Mouse (Mus musculus): ENCODE measurements around the gene 4921539E11Rik.
A peak's percentile ranks its signal among the peaks of the same experiment; 100 is the strongest.

4921539E11Rik gene

GRCm38 (mm10) chr4:103222854-103223253 is 67.8 kb downstream of the 4921539E11Rik start:
- no peak for DNase-seq

GRCm38 (mm10) chr4:103221789-103222188 is 68.9 kb downstream of the 4921539E11Rik start:
- DNase-seq: no peak

- no peak for DNase-seq
These were observed 71.7 kb downstream of the 4921539E11Rik start for GRCm38 (mm10) chr4:103219011-103219410.

GRCm38 (mm10) chr4:103216046-103216445 is 74.6 kb downstream of the 4921539E11Rik start:
- no peak for DNase-seq

GRCm38 (mm10) chr4:103214925-103215820 is 75.5 kb downstream of the 4921539E11Rik start, which contains the start of gene Slc35d1:
Gene Slc35d1, minus strand, starts transcription at chr4:103215164.
- peak; percentile 71 for DNase-seq

GRCm38 (mm10) chr4:103214498-103214924 is 76.2 kb downstream of the 4921539E11Rik start:
- DNase-seq: peak; percentile 76

- peak; percentile 31 for DNase-seq
These were observed 76.7 kb downstream of the 4921539E11Rik start for GRCm38 (mm10) chr4:103213859-103214497.

GRCm38 (mm10) chr4:103208553-103208952 is 82.1 kb downstream of the 4921539E11Rik start:
- no peak for DNase-seq

GRCm38 (mm10) chr4:103203646-103204045 is 87.0 kb downstream of the 4921539E11Rik start:
- DNase-seq: no peak

GRCm38 (mm10) chr4:103200046-103200445 is 90.6 kb downstream of the 4921539E11Rik start:
- no peak for DNase-seq

GRCm38 (mm10) chr4:103199086-103199485 is 91.6 kb downstream of the 4921539E11Rik start:
- DNase-seq: no peak

GRCm38 (mm10) chr4:103197401-103197800 is 93.3 kb downstream of the 4921539E11Rik start:
- no peak for DNase-seq

GRCm38 (mm10) chr4:103192421-103192820 is 98.2 kb downstream of the 4921539E11Rik start:
- no peak for DNase-seq

GRCm38 (mm10) chr4:103188786-103189640 is 101.7 kb downstream of the 4921539E11Rik start:
- DNase-seq: no peak

All from cerebellum, adult 9-10 months (tissue).